Mouse (Mus musculus): ENCODE data around the gene S100a2.

The S100a2 gene

GRCm38 (mm10) chr3:90595556-90595955, 5.5 kb downstream of the S100a2 start:
- in situ Hi-C loops (cut with MboI), result no loop called here

GRCm38 (mm10) chr3:90596810-90597209, 6.8 kb downstream of the S100a2 start:
- in situ Hi-C loops (cut with MboI), result no loop called here

- in situ Hi-C loops (cut with MboI), result no loop called here
These were observed 7.7 kb downstream of the S100a2 start for GRCm38 (mm10) chr3:90597736-90598135.

- in situ Hi-C loops (cut with MboI), result no loop called here
These were observed 8.2 kb downstream of the S100a2 start for GRCm38 (mm10) chr3:90598212-90598611.

GRCm38 (mm10) chr3:90599401-90599800, 9.4 kb downstream of the S100a2 start:
- in situ Hi-C loops (cut with MboI), result no loop called here

- in situ Hi-C loops (cut with MboI), result no loop called here
These were observed 10.0 kb downstream of the S100a2 start for GRCm38 (mm10) chr3:90600036-90600435.

GRCm38 (mm10) chr3:90600458-90601195, 10.6 kb downstream of the S100a2 start:
- in situ Hi-C loops (cut with MboI), result no loop called here

- in situ Hi-C loops (cut with MboI), result no loop called here
These were observed 11.6 kb downstream of the S100a2 start, which contains the start of gene Gm42674 for GRCm38 (mm10) chr3:90601486-90602110. TSS of gene Gm42674 (plus strand) at chr3:90601904.

GRCm38 (mm10) chr3:90603623-90604022, 13.6 kb downstream of the S100a2 start, which contains the start of gene S100a4:
TSS of gene S100a4 (plus strand) at chr3:90603771.
- in situ Hi-C loops (cut with MboI), result no loop called here

- in situ Hi-C loops (cut with MboI), result no loop called here
These were observed 14.4 kb downstream of the S100a2 start for GRCm38 (mm10) chr3:90604416-90604815.

- in situ Hi-C loops (cut with MboI), result no loop called here
These were observed 15.0 kb downstream of the S100a2 start for GRCm38 (mm10) chr3:90605049-90605448.

GRCm38 (mm10) chr3:90605736-90606135, 15.7 kb downstream of the S100a2 start:
- in situ Hi-C loops (cut with MboI), result no loop called here

GRCm38 (mm10) chr3:90606185-90606584, 16.1 kb downstream of the S100a2 start:
- in situ Hi-C loops (cut with MboI), result no loop called here

- in situ Hi-C loops (cut with MboI), result no loop called here
These were observed 17.3 kb downstream of the S100a2 start for GRCm38 (mm10) chr3:90607361-90607760.

GRCm38 (mm10) chr3:90608223-90608622, 18.2 kb downstream of the S100a2 start, which contains the start of gene S100a5:
TSS of gene S100a5 (plus strand) at chr3:90608523.
- in situ Hi-C loops (cut with MboI), result no loop called here

- in situ Hi-C loops (cut with MboI), result no loop called here
These were observed 19.1 kb downstream of the S100a2 start for GRCm38 (mm10) chr3:90609102-90609501.

GRCm38 (mm10) chr3:90611494-90611893, 21.4 kb downstream of the S100a2 start:
- in situ Hi-C loops (cut with MboI), result loop anchor here (10.0 kb wide), 1 partner anchor 97 kb away; the partner anchor contains the start of genes S100a1 and S100a13

GRCm38 (mm10) chr3:90612061-90612460, 22.0 kb downstream of the S100a2 start:
- in situ Hi-C loops (cut with MboI), result loop anchor here (10.0 kb wide), 1 partner anchor 97 kb away; the partner anchor contains the start of genes S100a1 and S100a13

- in situ Hi-C loops (cut with MboI), result loop anchor here (10.0 kb wide), 1 partner anchor 98 kb away; the partner anchor contains the start of genes S100a1 and S100a13
These were observed 22.8 kb downstream of the S100a2 start, which contains the start of gene S100a6 for GRCm38 (mm10) chr3:90612728-90613291. TSS of gene S100a6 (plus strand) at chr3:90612882.

- in situ Hi-C loops (cut with MboI), result loop anchor here (10.0 kb wide), 1 partner anchor 99 kb away; the partner anchor contains the start of genes S100a1 and S100a13
These were observed 23.6 kb downstream of the S100a2 start for GRCm38 (mm10) chr3:90613461-90614147.

- in situ Hi-C loops (cut with MboI), result loop anchor here (10.0 kb wide), 1 partner anchor 99 kb away; the partner anchor contains the start of genes S100a1 and S100a13
These were observed 24.1 kb downstream of the S100a2 start for GRCm38 (mm10) chr3:90614148-90614530.

All from mature B cell (primary cell).